Comparison of ENCODE assay signal across 8 mouse cellular contexts in genomic region chr5:92602691-92603690, GRCm38 (mm10). TPM values are rescaled to one million over a fixed set of nuclear protein-coding genes. Genes with fewer than 3 reads are reported as not detected.
DNase-seq lines count a peak whose midpoint lies in the region; ATAC-seq and TF ChIP-seq lines count a peak whose summit lies in the region.

Gene Stbd1 (plus strand): TSS chr5:92603041.

- peak within 1 kb of the TSS; percentile 43 for H3K9ac ChIP-seq in CH12.LX (ENCODE audit: insufficient read depth, low read depth)
- H3K9ac ChIP-seq in forebrain, embryonic 13.5 days, result peak within 1 kb of the TSS; percentile 68

- peak; percentile 96 for ATAC-seq in forebrain, embryonic 13.5 days
- ATAC-seq in megakaryocyte-erythroid progenitor cell, adult 5-6 weeks (replicated peaks; ENCODE audit: low FRiP score, low TSS enrichment, poor library complexity, severe bottlenecking), result peak; percentile 76

- in situ Hi-C loops in CH12.LX (cut with MboI; ENCODE audit: low pct_ligation_motif_present, low pct_unique_long_range_greater_than_20kb, low sequenced_read_pairs), result no loop called here

- TF ChIP-seq EP300 in CH12.LX (IDR thresholded peaks at IDR 0.05; ENCODE audit: low read length), result no peak

- H3K27ac ChIP-seq in CH12.LX (ENCODE audit: insufficient read depth, low read depth), result no peak within 1 kb of the TSS
- H3K27ac ChIP-seq in forebrain, embryonic 13.5 days, result no peak within 1 kb of the TSS

- peak within 1 kb of the TSS in 2 of 3 experiments; percentile 56 to 62 for H3K4me3 ChIP-seq in CH12.LX (replicated peaks in 1 of 3; ENCODE audit: low read depth in 2 of 3, low read length in 2 of 3, poor library complexity in 1 of 3)
- H3K4me3 ChIP-seq in forebrain, embryonic 13.5 days, result peak within 1 kb of the TSS; percentile 64

- H3K9me3 ChIP-seq in CH12.LX (replicated peaks; ENCODE audit: low read length), result no peaks in the 10 kb centered on the region
- no peaks in the 10 kb centered on the region for H3K9me3 ChIP-seq in forebrain, embryonic 13.5 days (replicated peaks)

- no peak for TF ChIP-seq CTCF in CH12.LX (conservative IDR thresholded peaks at IDR 0.05 in 1 of 2, IDR thresholded peaks at IDR 0.05 in 1 of 2; ENCODE audit: low read depth in 2 of 2, low read length in 2 of 2)

- H3K36me3 ChIP-seq in CH12.LX (replicated peaks in 1 of 2; ENCODE audit: control insufficient read depth in 1 of 2, insufficient read depth in 1 of 2, low read length in 1 of 2), result no peaks in the 10 kb centered on the region
- H3K36me3 ChIP-seq in forebrain, embryonic 13.5 days (ENCODE audit: poor library complexity, severe bottlenecking), result no peaks in the 10 kb centered on the region

- peak; percentile 38 for DNase-seq in CH12.LX (ENCODE audit: extremely low read depth)
- DNase-seq in adrenal gland, adult 2 months, result peak; percentile 85
- DNase-seq in heart, postnatal 4 days, result peak; percentile 81
- peak; percentile 24 to 26 for DNase-seq in left cerebral cortex, postnatal 36 days (ENCODE audit: low spot score in 2 of 2)
- peak; percentile 53 for DNase-seq in right cerebral cortex, postnatal 4 days
- peak; percentile 80 for DNase-seq in yolk sac, embryonic 10.5 days (ENCODE audit: low spot score)

- no peaks in the 10 kb centered on the region for H3K79me2 ChIP-seq in CH12.LX (replicated peaks; ENCODE audit: control insufficient read depth, extremely low read depth, insufficient read depth, poor library complexity, severe bottlenecking)

- peaks cover 0 to 10% of the 10 kb centered on the region in 2 experiments; a peak in 2 of 4 replicates for H3K4me1 ChIP-seq in CH12.LX (ENCODE audit: control insufficient read depth in 1 of 2, insufficient read depth in 2 of 2)
- peaks cover 7% of the 10 kb centered on the region; the same call in 1 of the 2 replicates for H3K4me1 ChIP-seq in forebrain, embryonic 13.5 days

- TF ChIP-seq RAD21 in CH12.LX (IDR thresholded peaks at IDR 0.05; ENCODE audit: low read depth, low read length), result no peak

- intact Hi-C loops in left cerebral cortex, postnatal 36 days (cut with DNase I), result no loop called here

- dilution Hi-C loops in CH12.LX (cut with MboI; ENCODE audit: extremely low pct_ligation_motif_present, extremely low pct_unique_long_range_greater_than_20kb, low sequenced_read_pairs), result no loop called here

- H3K4me2 ChIP-seq in CH12.LX (ENCODE audit: insufficient read depth, low read depth, poor library complexity, severe bottlenecking), result peak within 1 kb of the TSS; percentile 81
- peak within 1 kb of the TSS; percentile 94 for H3K4me2 ChIP-seq in forebrain, embryonic 13.5 days

- peaks cover 18% of the 10 kb centered on the region for H3K27me3 ChIP-seq in CH12.LX (replicated peaks)
- H3K27me3 ChIP-seq in forebrain, embryonic 13.5 days, result peaks cover 6% of the 10 kb centered on the region; the same call in 1 of the 2 replicates

- no peak for TF ChIP-seq POLR2A in CH12.LX (IDR thresholded peaks at IDR 0.05; ENCODE audit: low read depth, low read length)

- WGBS in forebrain, embryonic 13.5 days, result under 1% methylated on average over 64 of the region's 69 CpGs

TF ChIP-seq in CH12.LX, 34 proteins besides CTCF, POLR2A, EP300 and RAD21:
- no peak for TF ChIP-seq HCFC1 (IDR thresholded peaks at IDR 0.05; ENCODE audit: low read depth, low read length)
- TF ChIP-seq UBTF (IDR thresholded peaks at IDR 0.05; ENCODE audit: low read depth, low read length), result 0 out of 2 replicates have a peak, but pooled peaks have one; percentile 71

RNA-seq across cellular contexts. Expression of gene Stbd1, which starts in this region (rescaled TPM):
- total RNA-seq in CH12.LX (2012; rRNA removed) (0.29 and 0.89 TPM in 2 replicates), CH12.LX (2014; rRNA removed) (0.96 and 0.99 TPM in 2 replicates)
- 0.93 and 1.3 TPM in 2 replicates for polyA plus RNA-seq in CH12.LX (2012; ENCODE audit: insufficient read length, low read depth)
- 1 to 10 TPM; 5.0 to 5.6 TPM for total RNA-seq in adrenal gland, adult 2 months (2021)
- 2.4 TPM in 2 replicates for polyA plus RNA-seq in adrenal gland, adult 2 months (2012; rRNA removed)
- polyA plus RNA-seq in forebrain, embryonic 13.5 days (2015; fragmentation: Nextera tagmentation; extraction: Ambion mirVana), result 2.4 and 2.6 TPM in 2 replicates
- total RNA-seq in heart, postnatal 4 days (2021), result 10 to 100 TPM; 24.3 to 27.3 TPM
- total RNA-seq in left cerebral cortex, postnatal 36 days (2021), result 1 to 10 TPM in 1 of 2 experiments, under 1 TPM in 1; 0.72 to 1.1 TPM
- 0.42 TPM in 1 of 2 replicates, not detected in the other for total RNA-seq in megakaryocyte-erythroid progenitor cell, adult 5-6 weeks (2014; fragmentation: Nextera tagmentation)
- total RNA-seq in megakaryocyte-erythroid progenitor cell, adult 5-6 weeks (2017), result 0.72 TPM in 1 of 2 replicates, not detected in the other

Comparison
In these comparisons a context has a peak if more than half of its experiments do, and no peak if none do; other contexts are left out.
1. Peak in ATAC-seq in megakaryocyte-erythroid progenitor cell, adult 5-6 weeks; RNA of the gene not detected or under 1 TPM.
2. DNase-seq: peak in every context shown above with its lines; median percentile 85 in adrenal gland, adult 2 months; 81 in heart, postnatal 4 days; 80 in yolk sac, embryonic 10.5 days; 53 in right cerebral cortex, postnatal 4 days; 38 in CH12.LX; 25 in left cerebral cortex, postnatal 36 days.